Mouse (Mus musculus) C2C12 (cell line): Measurements from ENCODE around the gene Trim13. TPM values are rescaled to one million over a fixed set of nuclear protein-coding genes. Genes with fewer than 3 reads are reported as not detected.
"Not testable (repeated sequence)": the region's sequence is repeated elsewhere in the genome, so short reads cannot be mapped to it uniquely, and the experiment has no call there.

Experiments used
- H3K27me3 ChIP-seq: one replicate; pipeline ENCODE4 v1.6.1; 2011; ENCODE audit not compliant: control insufficient read depth, insufficient read depth, insufficient read length
- H3K36me3 ChIP-seq: one replicate; pipeline ENCODE4 v1.6.1; 2011; ENCODE audit not compliant: control insufficient read depth, insufficient read depth
- H3K4me3 ChIP-seq: one replicate; pipeline ENCODE4 v1.5.1; 2011; ENCODE audit warnings: mild to moderate bottlenecking, control low read depth; ENCODE audit not compliant: poor library complexity, insufficient read depth, severe bottlenecking
- H3K79me2 ChIP-seq: one replicate; pipeline ENCODE4 v1.6.1; 2011; ENCODE audit not compliant: control insufficient read depth, insufficient read depth
- H3K79me3 ChIP-seq: one replicate; pipeline ENCODE4 v1.6.1; 2011; ENCODE audit warnings: low read depth, control low read depth
- H3ac ChIP-seq: one replicate; pipeline ENCODE3; 2011; ENCODE audit warnings: low read depth; ENCODE audit not compliant: control insufficient read depth, insufficient read length
- CEBPB ChIP-seq: IDR thresholded peaks from one replicate; pipeline ENCODE4 v1.6.1; 2011; ENCODE audit warnings: low read depth, mild to moderate bottlenecking, control low read depth, moderate library complexity
- CTCF ChIP-seq: IDR thresholded peaks from one replicate; pipeline ENCODE4 v1.5.1; 2011; ENCODE audit not compliant: control insufficient read depth, insufficient read depth, insufficient read length
- FOSL1 ChIP-seq: IDR thresholded peaks from one replicate; pipeline ENCODE4 v1.8.0; 2011; ENCODE audit warnings: mild to moderate bottlenecking, low read length; ENCODE audit not compliant: poor library complexity, insufficient read depth, severe bottlenecking
- MAX ChIP-seq: IDR thresholded peaks from one replicate; pipeline ENCODE4 v1.6.1; 2011; ENCODE audit warnings: mild to moderate bottlenecking, control low read depth
- MYOD1 ChIP-seq: IDR thresholded peaks from one replicate; pipeline ENCODE4 v1.6.1; 2011; ENCODE audit warnings: low read depth; ENCODE audit not compliant: control insufficient read depth, insufficient read length
- MYOG ChIP-seq: IDR thresholded peaks from one replicate; pipeline ENCODE4 v1.6.1; 2011; ENCODE audit not compliant: control insufficient read depth, insufficient read length; ENCODE audit errors: extremely low read depth
- USF1 ChIP-seq: IDR thresholded peaks from one replicate; pipeline ENCODE4 v1.6.1; 2011; ENCODE audit warnings: low read depth, mild to moderate bottlenecking, control low read depth, moderate library complexity
- polyA plus RNA-seq: library from polyadenylated mRNA; unstranded; fragments of >200 nt; fragmentation: generic; extraction: Trizol; gene quantifications from one replicate; pipeline ENCODE4 v1.2.1, GENCODE M21; 2012; ENCODE audit warnings: missing spikeins

Gene Trim13
- polyA plus RNA-seq, 1 experiment: 2.9 TPM

DNA sequence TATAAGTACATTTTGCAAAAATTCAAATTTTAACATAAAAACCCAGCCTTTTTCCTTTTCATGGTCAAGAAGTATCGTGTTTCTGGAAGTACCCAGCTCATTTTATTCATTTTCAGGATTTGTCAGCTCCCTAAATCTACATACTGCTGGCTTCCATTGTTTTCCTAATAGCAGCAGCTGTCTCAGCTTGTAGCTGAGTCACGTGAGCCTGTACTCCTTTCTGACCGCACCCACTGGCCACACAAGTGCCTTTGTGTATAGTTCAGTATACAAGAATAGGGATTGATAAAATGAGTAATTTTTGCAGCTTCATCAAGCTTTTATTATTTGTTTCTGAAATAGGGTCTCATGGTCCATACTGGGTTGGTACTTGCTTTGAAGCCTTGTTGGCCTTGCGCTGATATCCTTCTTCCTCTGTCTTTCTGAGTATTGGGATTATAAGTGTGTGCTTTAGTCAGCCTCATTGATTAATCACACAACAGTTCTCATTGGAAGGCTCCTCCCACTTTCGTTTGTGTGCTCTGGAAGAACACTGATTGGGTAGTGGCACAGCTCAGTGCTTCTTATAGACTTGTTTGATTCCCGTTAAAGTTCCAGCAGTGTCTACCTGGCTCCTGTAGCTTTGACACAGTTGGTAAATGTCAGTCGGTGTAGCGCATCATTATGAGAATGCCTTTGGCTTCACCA lies 5.2 kb downstream of the Trim13 start:
- TF ChIP-seq CTCF (no peak), MYOG (no peak), CEBPB (no peak), MAX (no peak), MYOD1 (peak; percentile 36), USF1 (peak; percentile 94)
- H3ac ChIP-seq: no peak overlapping the region
- no peak overlapping the region for H3K4me3 ChIP-seq

DNA sequence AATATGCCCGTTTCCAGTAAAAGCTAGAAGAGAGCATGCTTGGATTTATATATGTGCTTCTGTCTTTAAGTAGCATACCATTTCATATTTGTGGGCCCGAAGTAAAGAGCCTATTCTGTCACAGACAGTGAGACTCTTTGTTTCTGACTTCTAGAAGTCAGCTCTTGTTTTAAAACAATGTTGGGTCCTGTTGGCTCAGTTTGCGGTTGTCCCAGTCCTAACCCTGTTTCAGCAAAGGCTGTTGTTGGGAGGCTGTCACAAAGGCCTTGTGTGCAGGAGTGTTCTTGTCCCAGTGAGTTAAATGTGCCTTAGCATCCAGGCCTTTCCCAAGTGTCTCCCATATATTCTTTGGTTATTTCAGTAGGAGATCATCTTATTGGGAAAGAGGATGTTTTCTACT lies 6.0 kb downstream of the Trim13 start:
- no peaks in the 10 kb centered on the region for H3K79me2 ChIP-seq
- no peak for TF ChIP-seq FOSL1
- no peaks in the 10 kb centered on the region for H3K79me3 ChIP-seq
- H3K4me3 ChIP-seq: no peak overlapping the region
- peaks cover 9% of the 10 kb centered on the region for H3K36me3 ChIP-seq
- no peaks in the 10 kb centered on the region for H3K27me3 ChIP-seq
- H3ac ChIP-seq: no peak overlapping the region

More for the DNA sequence above, 5.2 kb downstream of the Trim13 start:
- Histone ChIP-seq H3K79me3 (no peaks in the 10 kb centered on the region), H3K27me3 (no peaks in the 10 kb centered on the region), H3K36me3 (peaks cover 9% of the 10 kb centered on the region), H3K79me2 (no peaks in the 10 kb centered on the region)

DNA sequence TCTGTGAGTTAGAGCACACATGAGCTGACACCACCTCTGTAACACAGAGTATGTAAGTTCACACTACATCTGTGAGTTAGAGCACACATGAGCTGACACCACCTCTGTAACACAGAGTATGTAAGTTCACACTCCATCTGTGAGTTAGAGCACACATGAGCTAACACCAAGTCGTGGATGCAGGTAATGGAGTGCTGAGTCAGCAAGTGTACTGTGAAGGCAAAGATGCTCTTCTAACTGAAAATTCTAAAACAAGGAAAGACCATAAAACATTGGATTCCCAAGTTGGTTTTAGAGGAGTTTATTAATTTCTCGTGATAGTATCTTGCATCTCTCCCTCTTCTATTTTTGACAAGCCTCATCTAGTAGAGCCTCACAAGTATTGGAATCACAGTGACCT lies 8.0 kb downstream of the Trim13 start:
- not testable (repeated sequence) for H3K4me3 ChIP-seq, H3K27me3 ChIP-seq, H3K79me2 ChIP-seq, H3K79me3 ChIP-seq, H3ac ChIP-seq, H3K36me3 ChIP-seq

DNA sequence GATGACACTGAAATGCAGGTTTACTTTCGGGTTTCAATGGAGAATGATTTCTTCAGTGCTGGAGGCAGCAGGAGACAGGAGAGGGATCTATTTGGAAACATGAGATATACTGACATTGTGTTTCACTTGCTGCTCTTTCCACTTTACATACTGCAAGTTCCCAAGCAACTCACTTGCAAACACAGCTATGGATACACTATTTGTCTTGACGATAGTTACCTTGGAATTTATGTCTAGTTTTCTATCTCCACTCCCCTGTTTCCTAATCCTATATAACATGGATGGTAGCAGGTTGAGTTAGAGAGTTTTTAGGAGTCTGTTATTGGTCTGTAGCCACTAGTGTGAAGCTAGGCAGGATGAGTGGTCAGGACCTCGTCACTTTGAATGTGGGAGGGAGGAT lies 9.1 kb downstream of the Trim13 start, which contains the start of gene Kcnrg:
TSS of gene Kcnrg (plus strand) at position 301 of the 400 bp plus-strand sequence.
- peaks cover 9% of the 10 kb centered on the region for H3K36me3 ChIP-seq
- no peaks in the 10 kb centered on the region for H3K79me2 ChIP-seq
- TF ChIP-seq MYOG: no peak
- TF ChIP-seq CTCF: no peak
- no peak for TF ChIP-seq CEBPB
- no peak for TF ChIP-seq USF1
- no peak for TF ChIP-seq MAX
- TF ChIP-seq MYOD1: no peak
- TF ChIP-seq FOSL1: no peak

DNA sequence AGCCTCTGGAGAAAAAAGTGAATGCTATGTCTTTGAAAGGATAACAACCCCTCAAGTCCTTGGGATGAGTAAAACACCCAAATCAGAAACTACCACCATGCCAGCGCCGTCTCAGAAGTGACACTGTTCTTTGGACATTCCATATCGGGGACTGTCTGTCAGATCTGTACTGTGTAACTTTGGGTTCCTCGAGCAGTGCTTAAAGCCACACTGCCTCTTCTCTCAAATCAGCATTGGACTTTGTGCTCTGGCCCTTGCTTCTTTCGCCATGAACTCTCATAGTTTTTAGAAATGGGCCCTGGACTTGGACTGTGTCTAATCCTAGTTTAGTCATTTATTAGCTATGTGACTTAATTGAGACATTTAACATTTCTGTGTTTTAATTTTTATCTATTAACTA lies 13.7 kb downstream of the Trim13 start:
- TF ChIP-seq CEBPB (no peak), FOSL1 (no peak), USF1 (no peak), MYOD1 (no peak), CTCF (no peak), MYOG (no peak), MAX (no peak)
- Histone ChIP-seq H3K4me3 (no peak overlapping the region), H3K27me3 (no peaks in the 10 kb centered on the region), H3K79me2 (no peaks in the 10 kb centered on the region), H3K79me3 (no peaks in the 10 kb centered on the region), H3ac (no peak overlapping the region), H3K36me3 (no peaks in the 10 kb centered on the region)

More for the DNA sequence above, 9.1 kb downstream of the Trim13 start, which contains the start of gene Kcnrg:
- Histone ChIP-seq H3ac (no peak within 1 kb of the TSS), H3K27me3 (no peaks in the 10 kb centered on the region), H3K4me3 (no peak within 1 kb of the TSS), H3K79me3 (no peaks in the 10 kb centered on the region)

DNA sequence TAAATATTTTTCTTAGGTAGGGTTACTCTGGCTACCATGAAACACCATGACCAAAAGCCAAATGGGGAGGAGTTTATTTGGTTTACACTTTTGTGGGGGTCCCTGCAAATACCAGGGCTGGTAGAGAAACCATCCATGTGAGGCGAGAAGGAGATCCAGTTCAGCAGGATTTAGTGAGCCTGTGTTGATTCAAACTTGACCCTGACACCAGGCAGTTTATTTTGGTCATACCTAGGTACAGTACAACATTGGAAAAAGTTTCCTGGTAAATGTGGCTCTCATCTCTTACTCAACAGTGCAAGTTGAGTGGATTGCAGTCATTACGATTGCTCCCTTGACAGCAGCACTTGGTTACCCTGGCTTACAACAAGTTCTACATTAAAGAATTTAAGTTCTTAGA lies 15.3 kb downstream of the Trim13 start:
- Histone ChIP-seq H3K27me3 (no peaks in the 10 kb centered on the region), H3K79me3 (no peaks in the 10 kb centered on the region), H3K79me2 (no peaks in the 10 kb centered on the region), H3ac (no peak overlapping the region), H3K36me3 (no peaks in the 10 kb centered on the region), H3K4me3 (no peak overlapping the region)
- TF ChIP-seq MYOD1 (no peak), CEBPB (no peak), MYOG (no peak), USF1 (no peak), FOSL1 (no peak), MAX (no peak), CTCF (no peak)
